Mouse (Mus musculus) limb, embryonic 14.5 days (tissue): ENCODE measurements around the gene Prom1. TPM values are rescaled to one million over a fixed set of nuclear protein-coding genes. Genes with fewer than 3 reads are reported as not detected.

Experiments
- ATAC-seq: fragments of 200-750 bp; cut with Nextera tagmentation; 2 replicates; pipeline ENCODE4 v1.8.0; 2017; ENCODE audit warnings: low read depth, moderate number of reproducible peaks, moderate TSS enrichment; ENCODE audit not compliant: low FRiP score
- DNase-seq: peaks from one replicate; pipeline ENCODE4 v3.0.0-alpha.2; 2015; ENCODE audit warnings: low spot score
- H3K27ac ChIP-seq: fragments of 300-500 bp; sonication (generic); replicated peaks from 2 replicates; pipeline ENCODE4 v1.5.1; 2014; ENCODE audit warnings: low read depth, mild to moderate bottlenecking, low read length, moderate library complexity, mixed read lengths
- H3K27me3 ChIP-seq: fragments of 300-500 bp; sonication (generic); 2 replicates; pipeline ENCODE4 v1.6.1; 2014; ENCODE audit warnings: low read length, mixed read lengths; ENCODE audit not compliant: control insufficient read depth, insufficient read depth
- H3K36me3 ChIP-seq: fragments of 300-500 bp; sonication (generic); 2 replicates; pipeline ENCODE4 v1.6.1; 2014; ENCODE audit warnings: mild to moderate bottlenecking, low read length, moderate library complexity, mixed read lengths; ENCODE audit not compliant: control insufficient read depth, insufficient read depth
- H3K4me1 ChIP-seq: fragments of 300-500 bp; sonication (generic); 2 replicates; pipeline ENCODE4 v1.6.1; 2014; ENCODE audit warnings: antibody characterized with exemption, low read length, mixed read lengths; ENCODE audit not compliant: control insufficient read depth, insufficient read depth
- H3K4me2 ChIP-seq: fragments of 300-500 bp; sonication (generic); replicated peaks from 2 replicates; pipeline ENCODE4 v1.6.1; 2014; ENCODE audit warnings: low read depth, mild to moderate bottlenecking, low read length, moderate library complexity; ENCODE audit not compliant: severe bottlenecking
- H3K4me3 ChIP-seq: fragments of 300-500 bp; sonication (generic); replicated peaks from 2 replicates; pipeline ENCODE4 v1.5.1; 2014; ENCODE audit warnings: low read length
- H3K9ac ChIP-seq: fragments of 300-500 bp; sonication (generic); 2 replicates; pipeline ENCODE4 v1.6.1; 2014; ENCODE audit warnings: mild to moderate bottlenecking, low read depth, low read length, moderate library complexity; ENCODE audit not compliant: severe bottlenecking
- H3K9me3 ChIP-seq: fragments of 300-500 bp; sonication (generic); 2 replicates; pipeline ENCODE4 v1.6.1; 2016; ENCODE audit warnings: low read length; ENCODE audit not compliant: control insufficient read depth
- POLR2A ChIP-seq: fragments of 200-500 bp; IDR thresholded peaks from 2 replicates; pipeline ENCODE4 v1.8.0; 2012; ENCODE audit warnings: inconsistent platforms, mild to moderate bottlenecking, moderate library complexity, borderline replicate concordance; ENCODE audit not compliant: insufficient read depth, insufficient read length; ENCODE audit errors: extremely low read depth
- WGBS: fragments of 180-500 bp; shearing (Covaris S2); extraction: QIAGEN DNeasy Blood & Tissue Kit; methylation state at CpG from one replicate; pipeline ENCODE4 v1.1.7; 2014; 5-methylcytosine and 5-hydroxymethylcytosine counted together
- polyA plus RNA-seq, 2 experiments: library from polyadenylated mRNA; depleted of rRNA in 1 of 2; stranded (reverse) in 1 of 2; unstranded in 1 of 2; fragments of >200 nt; fragmentation: Nextera tagmentation in 1 of 2; extraction: Ambion mirVana in 1 of 2; gene quantifications; 2 replicates each; pipeline versions ENCODE4 v1.2.1 to v1.2.3; 2012 to 2014

Prom1 gene
- polyA plus RNA-seq, 2 experiments: 24.9 to 39.8 TPM

DNA sequence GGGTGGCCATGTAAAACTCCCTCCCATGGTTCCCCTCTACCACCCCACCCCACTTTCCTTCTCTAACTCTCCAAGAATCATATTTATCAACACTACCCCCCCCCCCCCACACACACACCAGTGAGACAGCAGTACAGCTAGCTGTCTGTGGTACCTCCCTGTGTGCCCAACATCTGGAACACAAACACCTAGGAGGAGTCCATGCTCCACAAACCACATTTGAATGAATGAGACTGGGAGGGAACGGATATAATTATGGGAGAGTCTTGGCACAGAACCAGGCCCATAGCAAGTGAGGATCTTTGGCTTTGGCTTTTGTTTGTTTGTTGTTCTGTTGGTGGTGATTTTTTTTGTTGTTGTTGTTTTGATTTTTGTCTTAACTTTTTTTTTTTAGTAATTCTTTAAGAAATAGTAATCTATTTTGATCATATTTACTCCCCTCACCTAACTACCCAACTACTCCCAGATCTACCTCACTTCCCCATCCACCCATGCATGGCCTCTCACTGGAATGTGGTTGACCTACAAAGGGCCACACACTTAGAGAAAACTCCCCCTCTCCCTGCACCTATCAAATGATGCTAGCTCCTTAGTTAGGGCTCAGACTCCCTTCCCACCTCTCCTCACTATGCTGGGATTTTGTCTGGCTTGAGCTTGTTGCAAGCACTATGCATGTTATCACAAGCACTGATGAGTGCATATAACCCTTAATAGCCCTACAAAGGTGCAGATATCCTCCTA is 124.8 kb downstream of the Prom1 start:
- ATAC-seq (no peak), DNase-seq (no peak)
- Histone ChIP-seq H3K36me3 (no peaks in the 10 kb centered on the region), H3K27me3 (no peaks in the 10 kb centered on the region), H3K9ac (no peak overlapping the region), H3K27ac (no peak overlapping the region), H3K9me3 (no peaks in the 10 kb centered on the region), H3K4me3 (no peak overlapping the region), H3K4me2 (no peak overlapping the region), H3K4me1 (peaks cover 4% of the 10 kb centered on the region)
- no peak for TF ChIP-seq POLR2A
- 60% methylated on average over 1 of the region's 1 CpGs for WGBS

DNA sequence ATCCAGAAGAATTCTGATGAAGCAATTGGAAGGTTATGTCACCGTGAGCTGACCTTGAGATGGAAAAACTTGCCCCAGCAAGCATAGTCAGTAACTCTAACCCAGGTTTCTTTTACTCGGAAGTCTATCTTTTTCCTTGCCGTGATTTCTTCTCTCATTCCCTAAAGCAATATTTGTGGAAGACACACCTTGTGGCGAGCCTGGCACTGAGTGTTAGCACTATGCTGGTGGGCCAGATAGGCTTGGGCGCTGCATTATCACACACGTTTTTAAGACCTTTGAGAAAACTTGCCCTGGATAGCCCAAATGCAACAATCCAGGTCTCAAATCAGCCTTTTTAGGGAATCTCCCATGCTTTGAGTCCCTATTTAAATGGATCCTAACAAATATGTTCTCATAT is 127.7 kb downstream of the Prom1 start:
- no peak overlapping the region for H3K9ac ChIP-seq
- no peak for TF ChIP-seq POLR2A
- H3K4me3 ChIP-seq: no peak overlapping the region
- no peak for ATAC-seq
- H3K36me3 ChIP-seq: no peaks in the 10 kb centered on the region
- no peak overlapping the region for H3K27ac ChIP-seq
- WGBS: 80% methylated on average over 6 of the region's 6 CpGs
- H3K4me2 ChIP-seq: no peak overlapping the region
- no peak for DNase-seq
- no peaks in the 10 kb centered on the region for H3K9me3 ChIP-seq
- no peaks in the 10 kb centered on the region for H3K27me3 ChIP-seq
- no peaks in the 10 kb centered on the region for H3K4me1 ChIP-seq

DNA sequence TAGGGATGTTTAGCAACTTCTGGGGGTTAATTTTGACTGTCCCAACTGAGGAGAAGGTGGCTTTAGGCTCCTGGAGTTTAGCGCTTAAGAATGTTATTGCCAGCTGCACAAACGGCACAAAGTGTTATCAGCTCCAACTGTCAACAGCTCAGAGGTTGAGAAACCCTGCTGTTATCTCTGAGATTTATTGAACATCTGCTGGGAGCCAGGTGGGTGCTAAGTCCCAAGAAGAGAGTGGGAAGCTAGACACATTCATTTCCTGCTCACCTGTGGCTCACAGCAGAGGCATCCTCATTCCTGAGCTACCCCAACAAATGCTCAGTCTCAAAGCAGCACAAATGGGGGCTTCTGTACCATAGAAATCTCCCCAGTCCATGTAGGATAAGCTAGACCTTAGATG is 130.7 kb downstream of the Prom1 start:
- no peaks in the 10 kb centered on the region for H3K36me3 ChIP-seq
- no peaks in the 10 kb centered on the region for H3K9me3 ChIP-seq
- TF ChIP-seq POLR2A: no peak
- DNase-seq (no peak), ATAC-seq (no peak)
- no peak overlapping the region for H3K9ac ChIP-seq
- no peaks in the 10 kb centered on the region for H3K27me3 ChIP-seq
- H3K27ac ChIP-seq: no peak overlapping the region
- H3K4me1 ChIP-seq: no peaks in the 10 kb centered on the region
- H3K4me2 ChIP-seq: no peak overlapping the region
- 49% methylated on average over 2 of the region's 2 CpGs for WGBS
- H3K4me3 ChIP-seq: no peak overlapping the region

DNA sequence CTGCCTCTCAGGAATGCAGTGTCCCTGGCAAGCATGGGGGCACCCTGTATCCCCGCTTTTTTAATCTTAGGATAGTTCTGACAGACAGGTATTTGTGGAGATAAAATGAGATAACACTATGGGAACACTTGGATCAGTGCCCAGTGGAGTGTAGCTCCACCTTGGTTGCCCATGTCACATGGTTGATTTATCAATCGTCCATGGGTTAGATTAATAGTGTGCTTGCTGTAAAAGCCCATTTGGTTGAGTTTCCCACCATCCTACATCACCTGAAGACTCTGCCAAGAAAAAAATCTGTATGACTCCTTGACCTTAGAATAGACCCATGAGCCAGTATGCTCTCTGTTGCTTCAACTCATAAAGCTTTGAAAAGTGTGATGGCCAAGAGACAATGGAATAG is 131.3 kb downstream of the Prom1 start:
- H3K4me3 ChIP-seq: no peak overlapping the region
- H3K4me1 ChIP-seq: no peaks in the 10 kb centered on the region
- no peak overlapping the region for H3K9ac ChIP-seq
- TF ChIP-seq POLR2A: no peak
- 83% methylated on average over 2 of the region's 2 CpGs for WGBS
- DNase-seq (no peak), ATAC-seq (no peak)
- H3K4me2 ChIP-seq: no peak overlapping the region
- H3K9me3 ChIP-seq: no peaks in the 10 kb centered on the region
- H3K27ac ChIP-seq: no peak overlapping the region
- H3K27me3 ChIP-seq: no peaks in the 10 kb centered on the region
- H3K36me3 ChIP-seq: no peaks in the 10 kb centered on the region

DNA sequence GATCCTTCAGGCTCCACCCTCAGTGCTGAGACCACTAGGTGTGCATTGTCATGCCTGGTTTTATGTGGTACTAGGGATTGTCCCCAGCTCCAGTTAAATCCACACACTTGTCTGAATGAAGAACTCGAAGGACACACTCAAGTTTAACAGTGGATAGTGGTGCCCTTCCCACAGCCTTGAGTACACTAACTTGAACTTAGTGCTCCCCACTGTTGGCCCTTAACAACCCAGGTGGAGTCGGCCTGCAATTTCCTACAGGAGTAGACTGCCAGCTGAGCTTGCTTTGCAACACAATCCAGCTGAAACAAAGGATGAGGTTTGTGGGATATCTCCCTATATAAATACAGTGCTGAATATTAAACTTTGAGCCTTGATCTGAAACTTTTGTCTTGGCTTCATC is 133.2 kb downstream of the Prom1 start:
- 64% methylated on average over 2 of the region's 2 CpGs for WGBS
- no peak for TF ChIP-seq POLR2A
- no peak for ATAC-seq
- Histone ChIP-seq H3K4me2 (no peak overlapping the region), H3K9ac (no peak overlapping the region), H3K4me3 (no peak overlapping the region), H3K36me3 (no peaks in the 10 kb centered on the region), H3K27ac (no peak overlapping the region), H3K4me1 (no peaks in the 10 kb centered on the region), H3K9me3 (no peaks in the 10 kb centered on the region), H3K27me3 (no peaks in the 10 kb centered on the region)
- DNase-seq: no peak
